Comparison of ENCODE assay signal across 30 mouse cellular contexts in the genomic region with DNA sequence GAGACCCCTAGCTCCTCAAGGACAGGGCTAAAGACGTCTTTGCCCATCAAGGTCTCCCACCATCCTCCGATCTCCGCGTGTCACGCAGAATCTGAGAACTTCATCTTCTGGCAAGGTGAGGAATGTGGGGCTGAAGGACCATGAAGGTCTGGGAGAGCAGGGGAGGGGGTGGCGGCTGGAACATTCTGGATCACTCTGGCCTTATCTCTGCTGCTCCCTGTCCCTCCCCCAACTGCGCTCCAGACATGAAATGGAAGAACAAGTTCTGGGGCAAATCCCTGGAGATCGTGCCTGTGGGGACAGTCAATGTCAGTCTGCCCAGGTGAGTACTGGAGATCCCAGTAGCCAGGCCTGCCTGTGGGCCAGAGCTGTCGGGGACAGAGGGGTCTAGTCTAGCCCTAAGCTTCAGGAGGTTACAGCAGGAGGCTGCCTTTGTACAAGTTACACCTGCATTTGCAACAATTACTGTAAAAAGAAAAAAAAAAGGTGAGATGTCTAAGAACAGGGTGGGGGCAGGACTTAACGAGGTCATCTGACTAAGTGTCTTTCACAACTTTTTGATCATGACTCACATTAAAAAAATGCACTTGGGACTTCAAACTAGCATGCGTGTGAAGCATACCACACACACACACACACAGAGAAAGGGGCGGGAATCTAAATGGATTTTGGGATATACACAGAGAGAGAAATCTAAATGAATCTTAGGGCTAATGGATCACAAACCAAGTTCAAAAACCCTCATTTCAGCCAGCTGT. TPM values are rescaled to one million over a fixed set of nuclear protein-coding genes. Genes with fewer than 3 reads are reported as not detected.
DNase-seq lines count a peak whose midpoint lies in the region; ATAC-seq lines count a peak whose summit lies in the region.
"Had no signal": no experiment of that assay in that cellular context is flagged by ENCODE, and none has a peak within 500 bp of the region (broad histone marks: within the 10 kb centered on the region; RNA-seq: fewer than 3 reads in every experiment).

No protein-coding gene starts in this region.

- no peak overlapping the region for H3K4me3 ChIP-seq in heart, embryonic 12.5 days
- H3K4me3 ChIP-seq: erythroblast, embryonic 14.5 days; hindbrain, embryonic 13.5 days; limb, embryonic 13.5 days; lung, embryonic 15.5 days; neural tube, embryonic 12.5 days had no signal

- no peak for DNase-seq in heart, adult 18-20 months
- peak; percentile 63 for DNase-seq in lung, postnatal 36 days
- DNase-seq in lung, postnatal 4 days, result no peak
- peak; percentile 63 for DNase-seq in NIH3T3 (ENCODE audit: low read depth)
- no peak for DNase-seq in adrenal gland, postnatal 10 days
- DNase-seq in cerebellum, postnatal 10 days, result no peak
- DNase-seq: adrenal gland, postnatal 25 days; cerebellum, adult 11-12 months; cerebellum, postnatal 14 days; heart, postnatal 36 days; kidney, adult 11 months; kidney, postnatal 14 days; right cerebral cortex, postnatal 4 days; thymus, postnatal 14 days had no signal

- no peaks in the 10 kb centered on the region for H3K27me3 ChIP-seq in heart, embryonic 12.5 days (replicated peaks)
- H3K27me3 ChIP-seq: hindbrain, embryonic 13.5 days; limb, embryonic 13.5 days; lung, embryonic 15.5 days; neural tube, embryonic 12.5 days; Patski had no signal

- no peak overlapping the region for H3K4me2 ChIP-seq in heart, embryonic 12.5 days
- H3K4me2 ChIP-seq: hindbrain, embryonic 13.5 days; limb, embryonic 13.5 days; liver, embryonic 11.5 days; lung, embryonic 15.5 days; midbrain, embryonic 11.5 days; neural tube, embryonic 12.5 days had no signal

- peaks cover 16% of the 10 kb centered on the region for H3K4me1 ChIP-seq in heart, embryonic 12.5 days (replicated peaks)
- H3K4me1 ChIP-seq: hindbrain, embryonic 13.5 days; limb, embryonic 13.5 days; lung, embryonic 15.5 days; neural tube, embryonic 12.5 days had no signal

- no peaks in the 10 kb centered on the region for H3K9me3 ChIP-seq in heart, embryonic 12.5 days (replicated peaks)
- H3K9me3 ChIP-seq: G1E; hindbrain, embryonic 13.5 days; limb, embryonic 13.5 days; lung, embryonic 15.5 days; neural tube, embryonic 12.5 days had no signal

- 70% methylated on average over 12 of the region's 12 CpGs for WGBS in heart, embryonic 12.5 days

- peaks cover 51% of the 10 kb centered on the region for H3K36me3 ChIP-seq in heart, embryonic 12.5 days

- 0 out of 2 replicates have a peak overlapping the region, but pooled peaks have one; percentile 9 for H3K9ac ChIP-seq in heart, embryonic 12.5 days
- H3K9ac ChIP-seq: hindbrain, embryonic 13.5 days; limb, embryonic 13.5 days; lung, embryonic 15.5 days; neural tube, embryonic 12.5 days had no signal

- ATAC-seq in heart, embryonic 12.5 days (ENCODE audit: insufficient number of reproducible peaks, low FRiP score), result no peak
- ATAC-seq: forebrain, embryonic 16.5 days; midbrain, embryonic 16.5 days; Patski had no signal

- no peak overlapping the region for H3K27ac ChIP-seq in heart, embryonic 12.5 days (ENCODE audit: poor library complexity, severe bottlenecking)
- H3K27ac ChIP-seq: hindbrain, embryonic 13.5 days; limb, embryonic 13.5 days; lung, embryonic 15.5 days; neural tube, embryonic 12.5 days; stomach, postnatal 0 days had no signal

RNA-seq across cellular contexts. Expression of gene Osbpl7, which starts 15.3 kb away (rescaled TPM):
- 4.8 and 5.5 TPM in 2 replicates for polyA plus RNA-seq in heart, embryonic 12.5 days (2016; fragmentation: Nextera tagmentation; extraction: Ambion mirVana)
- 1 to 10 TPM; 3.8 to 5.1 TPM for total RNA-seq in heart, adult 18-20 months (2021)
- 10 to 100 TPM; 10.2 to 13.2 TPM for total RNA-seq in adrenal gland, postnatal 10 days (2021)

RNA-seq across cellular contexts. Expression of gene Mrpl10, which starts 24.4 kb away (rescaled TPM):
- 71.3 and 74.7 TPM in 2 replicates for polyA plus RNA-seq in heart, embryonic 12.5 days (2016; fragmentation: Nextera tagmentation; extraction: Ambion mirVana)
- 10 to 100 TPM; 92.1 to 94.8 TPM for total RNA-seq in heart, adult 18-20 months (2021)
- 100 to 1,000 TPM; 137 to 139 TPM for total RNA-seq in adrenal gland, postnatal 10 days (2021)

RNA-seq across cellular contexts. Expression of gene Lrrc46, which starts 24.5 kb away (rescaled TPM):
- 0.28 and 0.66 TPM in 2 replicates for polyA plus RNA-seq in heart, embryonic 12.5 days (2016; fragmentation: Nextera tagmentation; extraction: Ambion mirVana)
- total RNA-seq in heart, adult 18-20 months (2021), result under 1 TPM; 0.25 to 0.36 TPM
- 1 to 10 TPM; 1.0 to 1.1 TPM for total RNA-seq in adrenal gland, postnatal 10 days (2021)
- total RNA-seq: gastrocnemius, adult 8-10 months; heart, postnatal 36 days had no signal
- polyA plus RNA-seq: erythroblast, embryonic 14.5 days; spleen, adult 2 months had no signal

RNA-seq across cellular contexts. Expression of gene Scrn2, which starts 36.0 kb away (rescaled TPM):
- 17.0 and 18.3 TPM in 2 replicates for polyA plus RNA-seq in heart, embryonic 12.5 days (2016; fragmentation: Nextera tagmentation; extraction: Ambion mirVana)
- total RNA-seq in heart, adult 18-20 months (2021), result 10 to 100 TPM; 15.4 TPM
- 10 to 100 TPM; 22.5 to 25.9 TPM for total RNA-seq in adrenal gland, postnatal 10 days (2021)

RNA-seq across cellular contexts. Expression of gene Tbx21, which starts 49.4 kb away (rescaled TPM):
- not detected in 2 replicates for polyA plus RNA-seq in heart, embryonic 12.5 days (2016; fragmentation: Nextera tagmentation; extraction: Ambion mirVana)
- under 1 TPM; 0.10 to 0.41 TPM for total RNA-seq in heart, adult 18-20 months (2021)
- total RNA-seq in adrenal gland, postnatal 10 days (2021), result under 1 TPM; 0.21 to 0.64 TPM
- total RNA-seq: G1E; heart, postnatal 36 days had no signal
- polyA plus RNA-seq: erythroblast, embryonic 14.5 days; G1E; kidney, embryonic 14.5 days; liver, embryonic 11.5 days; neural tube, embryonic 12.5 days; Patski had no signal

Comparison
In these comparisons a context has a peak if more than half of its experiments do, and no peak if none do; other contexts are left out.
1. DNase-seq: peak in lung, postnatal 36 days (single experiment) and NIH3T3 (single experiment); none in heart, adult 18-20 months (0 of 2), lung, postnatal 4 days (0 of 2), adrenal gland, postnatal 10 days (single experiment) and cerebellum, postnatal 10 days (0 of 2).